Mouse (Mus musculus) neutrophil, adult 83 days (primary cell): ENCODE results near the gene Ins1. TPM values are rescaled to one million over a fixed set of nuclear protein-coding genes. Genes with fewer than 3 reads are reported as not detected.

Source experiments
- total RNA-seq, 2 experiments: library from RNA; stranded (reverse); gene quantifications; one replicate each; pipeline ENCODE4 v1.2.4; 2023

Ins1 gene
- not detected for total RNA-seq

DNA sequence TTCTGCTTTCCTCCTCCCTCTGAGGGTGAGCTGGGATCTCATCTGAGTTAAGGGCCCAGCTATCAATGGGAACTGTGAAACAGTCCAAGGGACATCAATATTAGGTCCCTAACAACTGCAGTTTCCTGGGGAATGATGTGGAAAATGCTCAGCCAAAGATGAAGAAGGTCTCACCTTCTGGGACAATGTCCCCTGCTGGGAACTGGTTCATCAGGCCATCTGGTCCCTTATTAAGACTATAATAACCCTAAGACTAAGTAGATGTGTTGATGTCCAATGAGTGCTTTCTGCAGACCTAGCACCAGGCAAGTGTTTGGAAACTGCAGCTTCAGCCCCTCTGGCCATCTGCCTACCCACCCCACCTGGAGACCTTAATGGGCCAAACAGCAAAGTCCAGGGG, at the start of gene Ins1:
Gene Ins1, plus strand, starts transcription at position 301 of the 400 bp plus-strand sequence.

